Mouse (Mus musculus): ENCODE data around the gene Hist2h3c2.

DNA sequence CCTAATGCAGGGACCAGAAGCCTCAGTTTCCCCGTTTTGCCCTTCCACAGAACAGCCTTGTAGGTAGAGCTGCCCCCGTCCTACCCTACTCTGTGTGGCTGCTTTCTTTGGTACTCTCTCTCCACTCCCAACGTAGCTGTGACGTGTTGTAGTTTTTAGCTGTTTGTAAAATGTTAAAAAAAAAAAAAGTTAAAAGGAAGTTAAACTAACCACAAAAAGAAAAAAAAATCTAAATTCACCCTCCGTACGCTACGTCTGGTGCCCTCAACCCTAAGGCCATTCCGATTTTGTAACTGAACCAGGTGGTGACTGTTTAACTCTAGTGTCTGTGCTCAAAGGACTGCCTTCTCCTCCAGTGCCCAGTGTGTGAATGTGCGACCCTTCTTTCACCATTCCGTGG lies 44.0 kb downstream of the Hist2h3c2 start:
- TF ChIP-seq CTCF (IDR thresholded peaks at IDR 0.05; ENCODE audit: low read depth, low read length) (no peak), POLR2A (IDR thresholded peaks at IDR 0.05; ENCODE audit: insufficient read depth, low read length) (no peak), EP300 (IDR thresholded peaks at IDR 0.05; ENCODE audit: insufficient read depth, low read depth, low read length) (no peak)

All from ES-Bruce4 (cell line).